Comparison of ENCODE assay signal across 9 mouse cellular contexts in genomic region chr7:44317913-44318312, GRCm38 (mm10). TPM values are rescaled to one million over a fixed set of nuclear protein-coding genes. Genes with fewer than 3 reads are reported as not detected.
DNase-seq lines count a peak whose midpoint lies in the region; ATAC-seq and TF ChIP-seq lines count a peak whose summit lies in the region.
"Had no signal": no experiment of that assay in that cellular context is flagged by ENCODE, and none has a peak within 500 bp of the region (broad histone marks: within the 10 kb centered on the region; RNA-seq: fewer than 3 reads in every experiment).

No protein-coding gene starts in this region.

- H3K27ac ChIP-seq in kidney, embryonic 15.5 days, result no peak overlapping the region
- no peak overlapping the region for H3K27ac ChIP-seq in ES-Bruce4 (ENCODE audit: insufficient read depth, low read length)
- H3K27ac ChIP-seq: limb, embryonic 13.5 days had no signal

- TF ChIP-seq POLR2A in ES-Bruce4 (IDR thresholded peaks at IDR 0.05; ENCODE audit: insufficient read depth, low read length), result no peak

- no peaks in the 10 kb centered on the region for H3K36me3 ChIP-seq in kidney, embryonic 15.5 days
- H3K36me3 ChIP-seq in ES-Bruce4 (ENCODE audit: control insufficient read depth, insufficient read depth, low read length, poor library complexity, severe bottlenecking), result no peaks in the 10 kb centered on the region

- H3K27me3 ChIP-seq in kidney, embryonic 15.5 days, result 0 out of 2 replicates have a peak, but pooled peaks cover 3% of the 10 kb centered on the region
- no peaks in the 10 kb centered on the region for H3K27me3 ChIP-seq in ES-Bruce4 (ENCODE audit: control insufficient read depth, insufficient read depth, low read length, poor library complexity, severe bottlenecking)

- WGBS in kidney, embryonic 15.5 days, result 30% methylated on average over 4 of the region's 4 CpGs

- H3K9ac ChIP-seq in kidney, embryonic 15.5 days, result no peak overlapping the region
- H3K9ac ChIP-seq in ES-Bruce4 (ENCODE audit: low read depth, poor library complexity, severe bottlenecking), result no peak overlapping the region
- H3K9ac ChIP-seq: limb, embryonic 13.5 days had no signal

- peak; percentile 33 for DNase-seq in kidney, adult 18-20 months
- DNase-seq in cerebellum, postnatal 25 days, result peak; percentile 51 to 70
- no peak for DNase-seq in left cerebral cortex, adult 9 months (ENCODE audit: low spot score in 2 of 2)
- no peak for DNase-seq in testis, postnatal 14 days (ENCODE audit: low spot score)

- TF ChIP-seq CTCF in ES-Bruce4 (IDR thresholded peaks at IDR 0.05; ENCODE audit: low read depth, low read length), result peak; percentile 84

- no peak overlapping the region for H3K4me3 ChIP-seq in kidney, embryonic 15.5 days (replicated peaks)
- no peak overlapping the region for H3K4me3 ChIP-seq in ES-Bruce4 (ENCODE audit: low read depth, low read length)
- H3K4me3 ChIP-seq: limb, embryonic 13.5 days had no signal

- ATAC-seq in kidney, embryonic 15.5 days (replicated peaks; ENCODE audit: low FRiP score), result no peak
- peak; percentile 55; the same call in 1 of the 2 replicates for ATAC-seq in megakaryocyte-erythroid progenitor cell, adult 5-6 weeks (replicated peaks; ENCODE audit: low FRiP score, low TSS enrichment, poor library complexity, severe bottlenecking)

- H3K4me1 ChIP-seq in kidney, embryonic 15.5 days, result no peaks in the 10 kb centered on the region
- no peaks in the 10 kb centered on the region for H3K4me1 ChIP-seq in ES-Bruce4 (ENCODE audit: control insufficient read depth, insufficient read depth, low read length)
- H3K4me1 ChIP-seq: limb, embryonic 13.5 days had no signal

- H3K4me2 ChIP-seq in kidney, embryonic 15.5 days, result no peak overlapping the region
- H3K4me2 ChIP-seq: limb, embryonic 13.5 days had no signal

- no peaks in the 10 kb centered on the region for H3K9me3 ChIP-seq in kidney, embryonic 15.5 days (replicated peaks)
- no peaks in the 10 kb centered on the region for H3K9me3 ChIP-seq in ES-Bruce4 (replicated peaks; ENCODE audit: control insufficient read depth, insufficient read depth, low read length, poor library complexity, severe bottlenecking)
- H3K9me3 ChIP-seq: limb, embryonic 13.5 days had no signal

- TF ChIP-seq EP300 in ES-Bruce4 (IDR thresholded peaks at IDR 0.05; ENCODE audit: insufficient read depth, low read depth, low read length), result no peak

RNA-seq across cellular contexts. Expression of gene Shank1, which starts 7.9 kb away (rescaled TPM):
- polyA plus RNA-seq in kidney, embryonic 15.5 days (2015; fragmentation: Nextera tagmentation; extraction: Ambion mirVana), result 1.6 and 2.5 TPM in 2 replicates
- 2.5 and 3.4 TPM in 2 replicates for polyA plus RNA-seq in ES-Bruce4 (2011; ENCODE audit: insufficient read depth, insufficient read length, low read depth, missing spikeins)
- total RNA-seq in megakaryocyte-erythroid progenitor cell, adult 5-6 weeks (2014; fragmentation: Nextera tagmentation), result 0.22 and 1.3 TPM in 2 replicates
- total RNA-seq in megakaryocyte-erythroid progenitor cell, adult 5-6 weeks (2017), result 0.27 TPM in 1 of 2 replicates, not detected in the other

RNA-seq across cellular contexts. Expression of gene Clec11a, which starts 11.2 kb away (rescaled TPM):
- polyA plus RNA-seq in kidney, embryonic 15.5 days (2015; fragmentation: Nextera tagmentation; extraction: Ambion mirVana), result 6.0 and 7.0 TPM in 2 replicates
- polyA plus RNA-seq in ES-Bruce4 (2011; ENCODE audit: insufficient read depth, insufficient read length, low read depth, missing spikeins), result 0.75 and 0.87 TPM in 2 replicates
- total RNA-seq in megakaryocyte-erythroid progenitor cell, adult 5-6 weeks (2014; fragmentation: Nextera tagmentation), result 0.74 and 0.77 TPM in 2 replicates
- total RNA-seq in megakaryocyte-erythroid progenitor cell, adult 5-6 weeks (2017), result 1.7 and 4.3 TPM in 2 replicates

RNA-seq across cellular contexts. Expression of gene Gm15517, which starts 56.7 kb away (rescaled TPM):
- not detected in 2 replicates for polyA plus RNA-seq in kidney, embryonic 15.5 days (2015; fragmentation: Nextera tagmentation; extraction: Ambion mirVana)
- not detected in 2 replicates for polyA plus RNA-seq in ES-Bruce4 (2011; ENCODE audit: insufficient read depth, insufficient read length, low read depth, missing spikeins)
- not detected in 2 replicates for total RNA-seq in megakaryocyte-erythroid progenitor cell, adult 5-6 weeks (2014; fragmentation: Nextera tagmentation)
- total RNA-seq in megakaryocyte-erythroid progenitor cell, adult 5-6 weeks (2017), result not detected in 2 replicates
- polyA plus RNA-seq: embryonic facial prominence, embryonic 14.5 days had no signal

Comparison
In these comparisons a context has a peak if more than half of its experiments do, and no peak if none do; other contexts are left out.
1. DNase-seq: peak in kidney, adult 18-20 months (single experiment) and cerebellum, postnatal 25 days (2 of 2); none in left cerebral cortex, adult 9 months (0 of 2) and testis, postnatal 14 days (single experiment).